Mouse (Mus musculus) cerebellum, adult 8-10 months (tissue): ENCODE measurements at regions not wholly inside any gene's neighbourhood (a gene's known extent, or its start where the extent isn't known, plus 50 kb on each side); places are given as distances from the start of the nearest gene placed in this dataset.

Experiments
- DNase-seq: peaks from one replicate; pipeline ENCODE4 v3.0.0; 2022

GRCm38 (mm10) chr1:90268131-90268691 is 64.4 kb downstream of the Ackr3 start:
- DNase-seq = no peak

DNA sequence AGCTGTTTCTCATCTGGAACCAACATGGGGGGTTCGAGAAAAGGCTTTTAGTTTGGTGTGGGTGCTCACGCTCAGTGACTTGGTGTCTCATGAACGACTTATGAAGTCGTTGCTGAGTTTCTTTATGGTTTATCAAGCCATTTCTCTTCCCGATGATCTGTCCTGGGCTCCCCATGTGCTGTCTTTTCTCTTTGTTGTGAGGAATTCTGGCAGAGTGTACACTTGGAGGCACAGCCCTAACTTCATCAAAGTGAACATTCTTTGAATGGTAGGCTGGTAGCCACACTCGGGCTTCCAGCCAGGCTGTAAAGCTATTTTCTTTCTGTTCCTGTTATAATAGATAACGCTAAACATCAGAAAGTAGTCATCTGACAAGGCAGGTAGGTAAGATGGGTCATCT is 65.2 kb downstream of the Ackr3 start:
- no peak for DNase-seq

DNA sequence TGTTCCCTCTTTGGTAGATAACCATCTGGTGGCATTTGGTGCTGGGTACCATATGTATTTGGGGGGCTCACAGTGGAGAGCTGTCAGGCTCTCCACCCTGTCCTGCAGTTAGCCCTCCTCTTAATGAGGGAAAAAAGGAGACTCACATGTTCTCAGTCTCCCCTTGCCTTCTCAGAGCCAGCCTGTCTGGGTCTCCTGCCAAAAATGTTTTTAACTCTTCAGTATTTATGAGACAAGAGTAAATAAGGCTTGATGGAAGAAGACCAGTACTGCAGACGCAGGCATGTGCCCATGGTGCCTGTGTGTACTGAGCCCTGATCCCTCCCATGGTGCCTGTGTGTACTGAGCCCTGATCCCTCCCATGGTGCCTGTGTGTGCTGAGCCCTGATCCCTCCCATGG is 66.1 kb downstream of the Ackr3 start:
- DNase-seq = no peak

DNA sequence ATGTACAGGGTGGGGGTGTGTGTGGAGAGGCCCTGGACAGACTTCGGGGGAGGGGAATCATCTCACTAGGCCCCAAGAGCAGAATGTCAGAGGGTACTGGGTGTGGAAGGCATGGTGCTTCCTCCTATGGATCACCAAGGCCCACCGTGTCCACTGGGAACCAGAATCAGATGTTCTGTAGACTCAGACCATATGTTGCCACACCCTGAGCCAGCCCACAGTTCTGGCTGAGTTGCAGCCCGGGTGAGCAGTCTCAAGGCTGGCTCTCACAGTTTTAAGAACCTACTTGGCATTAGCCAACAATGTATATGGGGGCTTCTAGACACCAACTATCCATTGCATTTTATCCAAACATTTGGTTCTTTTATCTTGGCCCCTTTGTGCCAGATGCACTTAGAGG is 67.5 kb downstream of the Ackr3 start:
- DNase-seq = no peak

- no peak for DNase-seq
Observed at GRCm38 (mm10) chr1:90272411-90272810, 68.6 kb downstream of the Ackr3 start.

- DNase-seq = no peak
Observed at GRCm38 (mm10) chr1:90272830-90273628, 69.2 kb downstream of the Ackr3 start.

- no peak for DNase-seq
Observed at GRCm38 (mm10) chr1:90273629-90273928, 69.8 kb downstream of the Ackr3 start.

GRCm38 (mm10) chr1:90274968-90275651 is 71.3 kb downstream of the Ackr3 start:
- no peak for DNase-seq

GRCm38 (mm10) chr1:90275786-90276520 is 72.2 kb downstream of the Ackr3 start:
- DNase-seq = no peak

DNA sequence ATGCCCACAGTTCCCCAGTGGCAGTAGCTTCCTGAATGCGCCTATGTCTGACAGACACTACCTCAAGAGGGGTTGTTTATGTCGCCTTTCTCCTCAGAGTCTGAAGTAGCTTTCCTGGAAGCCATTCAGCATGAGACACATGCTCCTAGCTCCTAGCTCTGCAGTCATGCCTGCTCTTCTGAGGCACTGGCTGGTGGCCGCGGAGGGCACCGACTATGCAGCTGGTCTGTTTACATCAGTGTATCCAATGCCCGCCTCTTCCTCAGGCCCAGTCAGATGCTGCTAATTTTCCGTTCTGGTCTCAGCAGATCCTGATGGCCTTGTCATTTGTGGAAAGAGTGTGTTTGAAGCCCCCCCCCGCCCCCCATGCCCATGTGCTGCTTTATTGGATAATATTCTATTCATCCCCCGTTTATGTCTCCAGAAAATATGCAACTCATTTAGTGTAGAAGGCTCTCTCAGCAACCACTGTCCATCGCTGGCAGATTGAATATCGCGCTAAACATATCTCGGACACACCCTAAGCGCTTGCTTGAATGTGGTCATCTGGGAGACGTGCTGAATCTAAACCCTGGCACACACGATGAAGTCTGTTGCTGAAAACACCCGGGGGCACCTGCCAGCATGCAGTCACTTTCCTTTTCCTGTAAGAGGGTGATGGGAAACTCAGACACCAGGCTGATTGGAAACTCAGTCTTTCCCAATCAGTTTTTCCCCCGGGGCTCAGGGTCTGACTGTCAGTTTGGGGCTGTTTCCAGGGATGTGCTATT is 73.9 kb downstream of the Ackr3 start:
- DNase-seq = no peak

DNA sequence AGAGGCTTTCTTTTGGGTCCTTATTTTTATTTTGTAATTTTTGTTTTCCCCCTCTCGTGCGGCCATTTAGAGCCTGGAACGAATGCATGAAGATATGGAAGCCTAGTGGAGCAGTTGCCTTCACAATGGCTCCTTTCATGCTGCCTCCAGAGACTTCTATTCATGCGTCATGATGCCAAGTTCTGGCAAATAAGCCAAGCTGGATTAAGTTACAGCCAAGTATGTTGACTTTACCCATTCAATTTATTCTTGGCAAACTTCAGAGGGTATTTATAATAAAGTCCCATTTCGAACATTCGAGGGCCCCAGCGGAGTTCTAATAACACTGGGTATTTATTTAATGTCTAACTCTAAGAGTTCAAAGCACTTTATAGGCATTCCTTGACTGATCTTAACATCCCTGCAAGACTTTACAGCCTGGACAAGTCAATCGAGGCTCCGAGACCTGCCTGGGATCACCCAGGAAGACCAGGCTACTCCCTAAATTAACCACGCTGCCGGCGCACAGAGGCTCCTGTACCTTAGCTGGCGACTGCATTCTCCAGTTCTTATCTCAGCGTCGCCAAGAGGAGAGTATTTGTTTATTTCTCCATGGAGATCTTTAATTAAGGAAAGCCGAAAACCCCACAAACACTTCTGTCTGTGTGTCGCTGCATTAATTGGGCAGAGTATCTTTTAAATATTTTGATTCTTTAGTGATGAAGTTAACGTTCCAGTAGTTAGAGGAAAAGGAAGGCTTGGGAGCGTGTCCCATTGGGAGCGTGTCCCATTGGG is 75.5 kb downstream of the Ackr3 start:
- no peak for DNase-seq

DNA sequence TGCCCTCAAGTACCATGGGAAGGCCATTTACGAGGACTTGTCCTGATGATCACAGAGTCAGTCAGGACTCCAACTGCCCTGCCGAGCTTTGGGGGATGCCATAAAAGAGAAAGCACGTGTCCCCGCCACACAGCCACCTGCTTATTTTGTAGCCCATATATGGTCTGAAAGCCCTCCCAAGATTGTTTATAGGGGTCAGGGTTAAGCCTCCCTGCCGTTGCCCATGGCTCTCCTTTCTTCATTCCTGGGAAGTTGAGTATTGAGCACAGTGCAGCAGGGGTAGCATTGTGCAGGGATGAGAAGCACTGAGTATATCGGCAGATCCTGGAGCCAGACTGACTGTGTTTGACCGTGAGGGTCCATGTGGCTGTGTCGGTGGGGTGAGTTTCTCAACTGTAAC is 76.4 kb downstream of the Ackr3 start:
- DNase-seq = no peak

GRCm38 (mm10) chr1:90281255-90281654 is 77.5 kb downstream of the Ackr3 start:
- DNase-seq = no peak

- no peak for DNase-seq
Observed at GRCm38 (mm10) chr1:90281956-90282355, 78.2 kb downstream of the Ackr3 start.

DNA sequence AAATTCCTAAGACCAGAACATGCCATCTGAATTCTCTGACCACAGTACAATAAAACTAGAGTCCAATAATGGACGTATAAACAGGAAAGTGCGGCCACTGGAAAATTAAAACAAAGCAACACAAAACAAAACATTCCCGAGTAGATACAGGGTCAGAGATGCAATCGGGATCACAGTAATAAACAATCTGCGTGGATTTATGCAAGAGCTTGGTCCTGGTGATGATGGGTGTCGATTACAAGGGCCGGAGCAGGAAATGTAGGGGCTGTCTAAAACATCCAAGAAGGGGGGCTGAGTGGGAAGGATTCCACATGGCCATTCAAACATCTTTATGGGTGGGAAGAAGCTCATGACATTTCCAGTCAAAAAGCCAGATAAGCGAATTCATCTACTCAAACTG is 78.6 kb downstream of the Ackr3 start:
- no peak for DNase-seq

GRCm38 (mm10) chr1:90283176-90283775 is 79.5 kb downstream of the Ackr3 start:
- DNase-seq = no peak

- no peak for DNase-seq
Observed at GRCm38 (mm10) chr1:90283912-90284636, 80.3 kb downstream of the Ackr3 start.

- peak; percentile 25 for DNase-seq
Observed at GRCm38 (mm10) chr1:90285318-90285717, 81.5 kb downstream of the Ackr3 start.

- no peak for DNase-seq
Observed at GRCm38 (mm10) chr1:90287251-90287650, 83.5 kb downstream of the Ackr3 start.

GRCm38 (mm10) chr1:90288892-90289731 is 85.3 kb downstream of the Ackr3 start:
- no peak for DNase-seq
